Mouse (Mus musculus) liver, embryonic 14.5 days (tissue): ENCODE data around the gene Notch2.

Source experiments
- CTCF ChIP-seq: IDR thresholded peaks from 2 replicates; pipeline ENCODE4 v1.5.1; 2016; ENCODE audit warnings: antibody characterized with exemption, low read depth, control low read depth
- EP300 ChIP-seq: IDR thresholded peaks from 2 replicates; pipeline ENCODE4 v1.6.1; 2016; ENCODE audit warnings: antibody characterized with exemption, low read depth

DNA sequence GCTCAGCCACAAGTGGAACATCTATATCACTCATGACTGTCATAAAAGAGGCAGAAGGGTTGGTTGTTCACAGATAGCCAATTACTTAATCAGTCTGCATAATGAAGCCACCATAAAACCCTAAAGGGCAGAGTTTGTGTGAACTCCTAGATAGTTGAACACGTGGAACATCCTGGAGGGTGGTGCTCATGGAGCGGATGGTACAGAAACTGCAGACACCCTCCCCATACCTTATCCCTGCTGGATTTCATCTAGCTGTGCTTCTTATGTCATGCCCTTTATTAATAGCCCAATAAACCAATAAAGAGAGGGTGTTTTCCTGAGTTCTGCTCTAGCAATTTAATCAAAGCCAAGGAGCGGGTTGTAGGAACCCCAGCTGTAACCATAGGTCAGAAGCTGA is 174.4 kb downstream of the Notch2 start:
- TF ChIP-seq CTCF: no peak
- TF ChIP-seq EP300: no peak
